Mouse (Mus musculus): ENCODE results near the gene Slc44a1. TPM values are rescaled to one million over a fixed set of nuclear protein-coding genes. Genes with fewer than 3 reads are reported as not detected.

Gene Slc44a1
- polyA plus RNA-seq, 1 experiment from 2014 or later: 51.5 TPM

DNA sequence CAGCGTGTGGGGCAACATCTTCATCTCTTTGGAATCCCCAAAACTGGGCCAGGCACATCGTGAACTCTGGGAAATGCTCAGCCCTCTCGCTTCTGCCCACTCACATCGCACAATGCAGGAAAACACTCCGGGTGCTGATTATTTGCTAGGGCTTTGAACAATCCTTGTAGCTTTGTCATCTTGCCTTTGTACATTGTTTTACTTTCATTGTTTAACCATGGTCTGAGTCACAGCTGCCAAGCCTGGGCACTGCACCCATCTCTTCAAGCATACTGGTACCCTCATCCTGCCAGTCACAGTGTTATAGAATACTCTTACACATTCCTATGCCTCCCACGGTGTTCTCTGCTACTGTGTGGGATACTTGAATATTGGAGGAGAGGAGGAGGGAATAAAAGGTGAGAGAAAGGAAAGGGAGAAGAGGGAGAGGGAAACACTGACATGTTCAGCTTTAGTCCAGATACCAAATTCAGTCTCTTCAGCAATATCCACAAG lies 35.7 kb upstream of the Slc44a1 start:
- no peak overlapping the region for H3K9ac ChIP-seq
- H3K27ac ChIP-seq (ENCODE audit: low read depth): no peak overlapping the region
- no peaks in the 10 kb centered on the region for H3K36me3 ChIP-seq (ENCODE audit: insufficient read depth)
- H3K27me3 ChIP-seq (ENCODE audit: insufficient read depth, low read length): no peaks in the 10 kb centered on the region
- H3K9me3 ChIP-seq (ENCODE audit: low read depth, low read length): no peaks in the 10 kb centered on the region
- TF ChIP-seq CTCF (IDR thresholded peaks at IDR 0.05; ENCODE audit: low read depth): no peak
- no peaks in the 10 kb centered on the region for H3K4me1 ChIP-seq (ENCODE audit: insufficient read depth)
- DNase-seq: no peak
- no peak overlapping the region for H3K4me2 ChIP-seq
- no peak overlapping the region for H3K4me3 ChIP-seq (ENCODE audit: low read depth, low read length)
- ATAC-seq (ENCODE audit: insufficient read depth): no peak
- WGBS: 91% methylated on average over 6 of the region's 6 CpGs

DNA sequence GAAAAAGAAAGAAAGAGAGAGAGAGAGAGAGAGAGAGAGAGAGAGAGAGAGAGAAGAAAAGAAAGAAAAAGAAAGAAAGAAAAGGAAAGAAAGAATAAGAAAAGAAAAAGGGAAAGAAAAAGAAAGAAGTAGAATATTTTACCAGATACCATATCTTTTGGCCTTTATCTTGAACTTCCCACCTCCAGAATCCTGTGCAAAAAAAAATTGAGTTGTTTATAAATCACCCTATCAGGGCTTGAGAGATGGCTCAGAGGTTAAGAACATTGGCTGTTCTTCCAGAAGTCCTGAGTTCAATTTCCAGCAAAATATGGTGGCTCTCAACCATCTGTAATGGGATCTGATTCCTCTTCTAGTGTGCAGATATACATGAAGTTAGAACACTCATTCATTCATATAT lies 33.3 kb upstream of the Slc44a1 start:
- no peak for TF ChIP-seq CTCF (IDR thresholded peaks at IDR 0.05; ENCODE audit: low read depth)

GRCm38 (mm10) chr4:53408821-53409220 lies 31.4 kb upstream of the Slc44a1 start:
- Histone ChIP-seq H3K9me3 (ENCODE audit: low read depth, low read length) (no peaks in the 10 kb centered on the region), H3K4me3 (ENCODE audit: low read depth, low read length) (no peak overlapping the region), H3K36me3 (ENCODE audit: insufficient read depth) (no peaks in the 10 kb centered on the region), H3K27me3 (ENCODE audit: insufficient read depth, low read length) (no peaks in the 10 kb centered on the region), H3K27ac (ENCODE audit: low read depth) (no peak overlapping the region), H3K4me2 (no peak overlapping the region), H3K9ac (no peak overlapping the region), H3K4me1 (ENCODE audit: insufficient read depth) (no peaks in the 10 kb centered on the region)
- DNase-seq (no peak), ATAC-seq (ENCODE audit: insufficient read depth) (no peak)
- WGBS: 75% methylated on average over 8 of the region's 8 CpGs
- TF ChIP-seq CTCF (IDR thresholded peaks at IDR 0.05; ENCODE audit: low read depth): no peak

More for the DNA sequence above, 33.3 kb upstream of the Slc44a1 start:
- no peak for ATAC-seq (ENCODE audit: insufficient read depth)
- no peaks in the 10 kb centered on the region for H3K9me3 ChIP-seq (ENCODE audit: low read depth, low read length)
- H3K27ac ChIP-seq (ENCODE audit: low read depth): no peak overlapping the region
- no peaks in the 10 kb centered on the region for H3K4me1 ChIP-seq (ENCODE audit: insufficient read depth)
- DNase-seq: no peak
- H3K27me3 ChIP-seq (ENCODE audit: insufficient read depth, low read length): no peaks in the 10 kb centered on the region
- no peaks in the 10 kb centered on the region for H3K36me3 ChIP-seq (ENCODE audit: insufficient read depth)
- H3K4me2 ChIP-seq: no peak overlapping the region
- H3K9ac ChIP-seq: no peak overlapping the region
- H3K4me3 ChIP-seq (ENCODE audit: low read depth, low read length): no peak overlapping the region

DNA sequence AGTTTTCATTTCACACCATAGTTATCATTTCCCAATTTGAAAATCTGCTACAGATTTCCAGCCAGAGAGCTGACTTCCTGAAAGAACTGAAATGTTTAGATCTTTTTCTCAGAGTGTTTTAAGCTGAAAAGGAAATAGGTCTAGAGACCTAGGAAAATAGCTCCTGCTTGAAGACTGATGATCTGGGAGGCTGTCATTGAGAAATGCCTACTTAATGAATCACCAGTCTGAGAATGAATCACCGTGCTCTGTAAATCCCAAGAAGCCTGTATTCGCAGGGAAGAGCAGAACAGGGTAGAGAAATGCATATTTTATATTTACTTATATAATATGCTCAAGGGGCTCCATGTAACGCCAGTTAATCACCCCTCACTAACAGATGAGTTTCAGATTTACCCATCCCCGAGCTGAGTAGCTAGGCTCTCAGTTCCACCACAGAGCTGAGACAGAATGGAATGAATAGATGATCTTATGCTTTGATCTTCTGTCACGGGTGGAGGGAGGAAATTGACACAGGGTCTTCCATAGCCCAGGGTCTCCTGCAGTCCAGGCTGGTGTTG lies 30.6 kb upstream of the Slc44a1 start:
- ATAC-seq (ENCODE audit: insufficient read depth) (no peak), DNase-seq (peak; percentile 29)
- no peaks in the 10 kb centered on the region for H3K4me1 ChIP-seq (ENCODE audit: insufficient read depth)
- H3K9me3 ChIP-seq (ENCODE audit: low read depth, low read length): no peaks in the 10 kb centered on the region
- H3K4me2 ChIP-seq: no peak overlapping the region
- no peaks in the 10 kb centered on the region for H3K36me3 ChIP-seq (ENCODE audit: insufficient read depth)
- no peak overlapping the region for H3K4me3 ChIP-seq (ENCODE audit: low read depth, low read length)
- H3K27me3 ChIP-seq (ENCODE audit: insufficient read depth, low read length): no peaks in the 10 kb centered on the region
- no peak for TF ChIP-seq CTCF (IDR thresholded peaks at IDR 0.05; ENCODE audit: low read depth)
- no peak overlapping the region for H3K27ac ChIP-seq (ENCODE audit: low read depth)
- WGBS: 10% methylated on average over 5 of the region's 5 CpGs
- no peak overlapping the region for H3K9ac ChIP-seq

- H3K4me2 ChIP-seq: no peak overlapping the region
- no peaks in the 10 kb centered on the region for H3K36me3 ChIP-seq (ENCODE audit: insufficient read depth)
- ATAC-seq (ENCODE audit: insufficient read depth): no peak
- no peak overlapping the region for H3K27ac ChIP-seq (ENCODE audit: low read depth)
- no peaks in the 10 kb centered on the region for H3K4me1 ChIP-seq (ENCODE audit: insufficient read depth)
- no peaks in the 10 kb centered on the region for H3K27me3 ChIP-seq (ENCODE audit: insufficient read depth, low read length)
- TF ChIP-seq CTCF (IDR thresholded peaks at IDR 0.05; ENCODE audit: low read depth): no peak
- H3K4me3 ChIP-seq (ENCODE audit: low read depth, low read length): no peak overlapping the region
- no peaks in the 10 kb centered on the region for H3K9me3 ChIP-seq (ENCODE audit: low read depth, low read length)
- 65% methylated on average over 5 of the region's 5 CpGs for WGBS
- no peak for DNase-seq
- no peak overlapping the region for H3K9ac ChIP-seq
Observed at GRCm38 (mm10) chr4:53410752-53411151, 29.5 kb upstream of the Slc44a1 start.

DNA sequence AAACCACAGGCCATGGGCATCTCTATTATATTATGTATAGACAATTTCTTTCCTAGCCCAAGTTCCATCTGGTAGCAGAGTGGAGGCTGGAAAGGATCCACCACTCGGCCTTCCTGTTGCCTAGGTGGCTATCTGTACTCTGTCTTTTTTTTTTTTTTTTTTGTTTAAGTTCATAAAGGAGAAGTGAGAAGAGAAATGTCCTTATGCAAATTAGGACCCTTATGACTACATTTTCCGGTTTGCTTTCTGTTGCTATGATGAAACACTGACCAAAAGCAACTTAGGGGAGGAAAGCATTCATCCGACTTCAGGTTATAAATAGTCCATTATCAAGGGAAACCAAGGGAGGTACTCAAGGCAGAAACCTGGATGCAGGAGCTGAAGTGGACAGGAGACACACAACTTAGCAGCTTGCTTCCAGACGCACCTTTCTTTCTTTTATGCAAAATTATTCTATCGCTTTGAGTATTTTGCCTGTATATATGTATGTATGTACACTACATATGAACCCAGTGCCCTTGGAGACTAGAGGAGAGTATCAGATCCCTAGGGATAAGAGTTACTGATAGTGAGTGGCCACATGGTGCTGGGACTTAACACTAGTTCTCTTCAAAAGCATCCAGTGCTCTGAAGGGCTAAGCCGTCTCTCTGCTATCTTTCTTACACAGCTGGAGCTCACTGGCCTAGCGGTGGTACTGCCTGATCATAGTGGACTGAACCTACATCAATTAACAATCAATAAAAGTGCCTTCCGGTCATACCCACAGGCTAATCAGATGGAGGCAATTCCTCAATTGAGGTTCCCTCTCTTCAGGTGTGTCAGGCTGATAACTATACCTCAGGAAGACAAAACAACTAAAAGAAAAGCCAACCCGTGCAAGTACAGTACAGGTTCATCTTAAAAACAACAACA lies 28.0 kb upstream of the Slc44a1 start:
- Histone ChIP-seq H3K27me3 (ENCODE audit: insufficient read depth, low read length) (no peaks in the 10 kb centered on the region), H3K4me2 (no peak overlapping the region), H3K4me3 (ENCODE audit: low read depth, low read length) (no peak overlapping the region), H3K4me1 (ENCODE audit: insufficient read depth) (no peaks in the 10 kb centered on the region), H3K9me3 (ENCODE audit: low read depth, low read length) (no peaks in the 10 kb centered on the region), H3K9ac (no peak overlapping the region), H3K36me3 (ENCODE audit: insufficient read depth) (no peaks in the 10 kb centered on the region), H3K27ac (ENCODE audit: low read depth) (no peak overlapping the region)
- WGBS: 78% methylated on average over 9 of the region's 9 CpGs
- DNase-seq (no peak), ATAC-seq (ENCODE audit: insufficient read depth) (no peak)
- TF ChIP-seq CTCF (IDR thresholded peaks at IDR 0.05; ENCODE audit: low read depth): no peak

DNA sequence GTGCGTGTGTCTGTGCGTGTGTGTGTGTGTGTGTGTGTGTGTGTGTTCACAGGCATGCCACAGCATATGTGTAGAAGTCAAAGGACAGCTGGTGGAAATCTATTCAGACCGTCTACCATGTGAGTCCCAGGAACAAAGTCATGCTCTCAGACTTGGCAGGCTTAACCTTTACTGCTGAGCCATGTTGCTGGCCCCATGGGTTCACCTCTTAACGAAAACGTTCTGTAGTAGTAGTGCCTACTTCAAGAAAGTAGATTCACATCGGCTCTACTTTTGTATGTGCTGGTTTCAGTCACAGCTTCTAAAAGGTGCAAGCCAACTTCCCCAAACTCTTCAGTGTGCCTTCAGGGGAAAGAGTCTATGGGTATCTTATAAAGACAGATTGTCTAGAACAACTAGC lies 27.2 kb upstream of the Slc44a1 start:
- H3K36me3 ChIP-seq (ENCODE audit: insufficient read depth): no peaks in the 10 kb centered on the region
- no peak for ATAC-seq (ENCODE audit: insufficient read depth)
- no peak overlapping the region for H3K9ac ChIP-seq
- no peak for TF ChIP-seq CTCF (IDR thresholded peaks at IDR 0.05; ENCODE audit: low read depth)
- H3K9me3 ChIP-seq (ENCODE audit: low read depth, low read length): no peaks in the 10 kb centered on the region
- H3K4me2 ChIP-seq: no peak overlapping the region
- H3K27ac ChIP-seq (ENCODE audit: low read depth): no peak overlapping the region
- 76% methylated on average over 6 of the region's 6 CpGs for WGBS
- no peak for DNase-seq
- no peaks in the 10 kb centered on the region for H3K27me3 ChIP-seq (ENCODE audit: insufficient read depth, low read length)
- no peaks in the 10 kb centered on the region for H3K4me1 ChIP-seq (ENCODE audit: insufficient read depth)
- H3K4me3 ChIP-seq (ENCODE audit: low read depth, low read length): no peak overlapping the region
